Mouse (Mus musculus) gastrocnemius, adult 2 months (tissue): ENCODE results near the gene Def8. TPM values are rescaled to one million over a fixed set of nuclear protein-coding genes. Genes with fewer than 3 reads are reported as not detected.

Source experiments
- DNase-seq: peaks from one replicate; pipeline ENCODE4 v3.0.0; 2022
- H3K27ac ChIP-seq: fragments of 200-600 bp; 2 replicates; pipeline ENCODE4 v1.8.1; 2022; ENCODE audit warnings: mild to moderate bottlenecking
- H3K4me3 ChIP-seq: fragments of 200-600 bp; 2 replicates; pipeline ENCODE4 v1.8.1; 2022; ENCODE audit warnings: mild to moderate bottlenecking, moderate library complexity
- CTCF ChIP-seq: fragments of 200-600 bp; IDR thresholded peaks from 2 replicates; pipeline ENCODE4 v1.8.1; 2022; ENCODE audit warnings: antibody characterized with exemption, mild to moderate bottlenecking, moderate library complexity
- intact Hi-C: fragments of 180-260 bp; cut with DNase I; formaldehyde crosslinking; loops from one replicate; pipeline ENCODE4 v1.15.1; 2025
- long read RNA-seq, 2 experiments: library from polyadenylated mRNA; stranded (forward); transcript quantifications; one replicate each; pipeline ENCODE4 v2.0.0; 2021
- total RNA-seq, 2 experiments: library from RNA; stranded (reverse); gene quantifications; 2 replicates each; pipeline ENCODE4 v1.2.3; 2021

The Def8 gene
- total RNA-seq: 10 to 100 TPM; 38.5 to 39.1 TPM
- long read RNA-seq, experiment 1, transcript Def8-202 (12 exons, 3,127 nt): major isoform, 48 of 71 reads
- long read RNA-seq, experiment 1, partial matches to known transcripts: 9 of 71 reads
- long read RNA-seq, experiment 1, other reads (novel, unspliced or antisense): 11 of 71 reads
- long read RNA-seq, experiment 2, transcript Def8-202 (12 exons, 3,127 nt): major isoform, 53 of 72 reads
- long read RNA-seq, experiment 2, partial matches to known transcripts: 4 of 72 reads
- long read RNA-seq, experiment 2, other reads (novel, unspliced or antisense): 15 of 72 reads

- TF ChIP-seq CTCF: no peak
- intact Hi-C loops: no loop called here
- Histone ChIP-seq H3K4me3 (peak within 1 kb of the TSS; percentile 59), H3K27ac (no peak within 1 kb of the TSS)
- DNase-seq: peak; percentile 3
Measured at GRCm38 (mm10) chr8:123423441-123423840, at the start of gene Def8. Def8 (plus strand) TSS chr8:123423527.

GRCm38 (mm10) chr8:123374239-123374578 lies 49.1 kb upstream of the Def8 start:
- peak; percentile 96 for DNase-seq
- intact Hi-C loops: loop anchor here (5.0 kb wide), 1 partner anchor 68 kb away; no protein-coding TSS in a partner anchor
- Histone ChIP-seq H3K27ac (peak overlapping the region; percentile 100), H3K4me3 (peak overlapping the region; percentile 90)
- no peak for TF ChIP-seq CTCF

- intact Hi-C loops: no loop called here
- TF ChIP-seq CTCF: no peak
- peak overlapping the region; percentile 100 for H3K27ac ChIP-seq
- H3K4me3 ChIP-seq: peak overlapping the region; percentile 90
- DNase-seq: peak; percentile 73
Measured at GRCm38 (mm10) chr8:123375701-123376100, 47.6 kb upstream of the Def8 start.

- H3K4me3 ChIP-seq: peak overlapping the region; percentile 90
- intact Hi-C loops: no loop called here
- DNase-seq: no peak
- no peak for TF ChIP-seq CTCF
- peak overlapping the region; percentile 100 for H3K27ac ChIP-seq
Measured at GRCm38 (mm10) chr8:123376106-123376505, 47.2 kb upstream of the Def8 start.

GRCm38 (mm10) chr8:123381711-123382110 lies 41.6 kb upstream of the Def8 start:
- DNase-seq: no peak
- Histone ChIP-seq H3K4me3 (no peak overlapping the region), H3K27ac (no peak overlapping the region)
- no peak for TF ChIP-seq CTCF
- intact Hi-C loops: no loop called here

- no peak overlapping the region for H3K27ac ChIP-seq
- no peak for TF ChIP-seq CTCF
Measured at GRCm38 (mm10) chr8:123382516-123382915, 40.8 kb upstream of the Def8 start.

GRCm38 (mm10) chr8:123384883-123385540 lies 38.3 kb upstream of the Def8 start:
- no peak for DNase-seq
- Histone ChIP-seq H3K27ac (no peak overlapping the region), H3K4me3 (no peak overlapping the region)
- peak; percentile 68 for TF ChIP-seq CTCF
- intact Hi-C loops: no loop called here

More at GRCm38 (mm10) chr8:123382516-123382915, 40.8 kb upstream of the Def8 start:
- no peak overlapping the region for H3K4me3 ChIP-seq
- intact Hi-C loops: no loop called here
- no peak for DNase-seq

GRCm38 (mm10) chr8:123387041-123387440 lies 36.3 kb upstream of the Def8 start:
- H3K27ac ChIP-seq: no peak overlapping the region
- intact Hi-C loops: no loop called here
- H3K4me3 ChIP-seq: no peak overlapping the region
- TF ChIP-seq CTCF: no peak
- no peak for DNase-seq

- intact Hi-C loops: no loop called here
- no peak overlapping the region for H3K27ac ChIP-seq
- no peak for DNase-seq
- TF ChIP-seq CTCF: no peak
- no peak overlapping the region for H3K4me3 ChIP-seq
Measured at GRCm38 (mm10) chr8:123387801-123388200, 35.5 kb upstream of the Def8 start.

- H3K4me3 ChIP-seq: no peak overlapping the region
- no peak for DNase-seq
- no peak for TF ChIP-seq CTCF
- intact Hi-C loops: no loop called here
- no peak overlapping the region for H3K27ac ChIP-seq
Measured at GRCm38 (mm10) chr8:123389026-123389425, 34.3 kb upstream of the Def8 start.

GRCm38 (mm10) chr8:123398308-123398707 lies 25.0 kb upstream of the Def8 start:
- Histone ChIP-seq H3K4me3 (no peak overlapping the region), H3K27ac (no peak overlapping the region)
- TF ChIP-seq CTCF: no peak
- DNase-seq: no peak
- intact Hi-C loops: no loop called here

GRCm38 (mm10) chr8:123401936-123402335 lies 21.4 kb upstream of the Def8 start:
- intact Hi-C loops: no loop called here
- TF ChIP-seq CTCF: no peak
- no peak overlapping the region for H3K27ac ChIP-seq
- peak; percentile 2 for DNase-seq
- H3K4me3 ChIP-seq: no peak overlapping the region

GRCm38 (mm10) chr8:123402730-123403326 lies 20.5 kb upstream of the Def8 start:
- H3K27ac ChIP-seq: no peak overlapping the region
- TF ChIP-seq CTCF: no peak
- DNase-seq: no peak
- H3K4me3 ChIP-seq: no peak overlapping the region
- intact Hi-C loops: no loop called here
